Mouse (Mus musculus): ENCODE data around the gene Pax4. TPM values are rescaled to one million over a fixed set of nuclear protein-coding genes. Genes with fewer than 3 reads are reported as not detected.

The Pax4 gene
- 0.68 and 2.0 TPM in 2 replicates for polyA plus RNA-seq (2012; rRNA removed; ENCODE audit: low replicate concordance)

DNA sequence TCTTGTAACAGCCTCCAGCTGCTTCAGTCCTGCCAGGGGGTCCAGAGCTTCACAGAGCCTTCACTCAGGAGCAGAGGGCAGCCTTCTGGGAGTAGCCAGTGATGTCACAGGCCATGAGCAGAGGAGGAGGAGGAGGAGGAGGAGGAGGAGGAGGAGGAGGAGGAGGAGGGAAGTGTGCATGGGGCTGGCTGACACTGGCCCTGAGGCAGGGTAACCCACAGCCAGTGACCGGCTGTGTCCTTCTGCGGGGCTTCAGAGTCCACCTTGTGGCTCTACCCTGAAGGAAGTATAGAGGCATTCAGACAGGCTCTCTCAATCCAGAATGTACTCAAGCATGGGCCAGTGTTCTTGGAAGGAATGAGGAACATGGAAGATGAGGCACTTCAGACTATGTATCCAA lies at the start of gene Pax4:
Gene Pax4 (minus strand): TSS at position 101 of the 400 bp plus-strand sequence.

DNA sequence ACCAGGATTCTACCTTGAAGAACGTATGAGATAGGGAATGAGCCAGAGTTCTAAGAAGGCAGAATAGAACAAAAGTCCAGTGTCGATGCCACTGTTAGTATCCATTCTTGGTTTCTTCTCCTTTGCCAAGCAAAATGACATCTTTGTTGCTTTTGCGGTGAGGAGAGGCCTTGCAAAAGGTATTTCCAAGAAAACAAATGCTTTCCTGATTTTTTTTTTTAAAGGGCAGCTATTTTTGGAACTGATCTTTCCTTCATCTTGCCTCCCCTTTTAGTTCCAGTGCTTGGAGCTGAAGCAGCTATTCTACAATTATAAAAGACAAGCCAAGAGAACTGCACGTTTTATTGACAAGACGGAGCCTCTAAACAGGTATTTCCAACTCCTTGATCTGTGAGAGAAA lies 25.7 kb upstream of the Pax4 start, which contains the start of gene Snd1:
Gene Snd1 (plus strand): TSS at position 301 of the 400 bp plus-strand sequence.

DNA sequence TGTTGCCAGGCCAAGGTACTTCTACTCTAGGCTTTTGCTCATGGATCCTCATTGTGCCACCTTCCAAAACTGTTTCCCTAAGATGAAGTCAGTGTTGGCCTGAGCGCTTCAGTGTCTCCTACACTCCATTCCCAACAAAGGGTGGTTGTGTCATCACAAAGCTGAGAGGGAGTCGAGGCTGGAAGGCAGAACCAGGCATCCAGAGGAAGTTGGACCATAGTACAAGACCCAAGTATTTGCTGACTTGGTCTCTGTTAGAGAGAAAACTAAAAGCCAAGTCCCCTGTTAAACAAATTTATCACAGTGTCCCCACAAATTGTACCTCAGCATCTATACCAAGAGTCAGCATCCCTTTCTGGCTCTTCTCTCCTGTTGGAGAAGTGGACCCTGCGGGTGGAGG lies 20.9 kb downstream of the Pax4 start, which contains the start of gene Gcc1:
Gene Gcc1 (minus strand): TSS at position 101 of the 400 bp plus-strand sequence.

DNA sequence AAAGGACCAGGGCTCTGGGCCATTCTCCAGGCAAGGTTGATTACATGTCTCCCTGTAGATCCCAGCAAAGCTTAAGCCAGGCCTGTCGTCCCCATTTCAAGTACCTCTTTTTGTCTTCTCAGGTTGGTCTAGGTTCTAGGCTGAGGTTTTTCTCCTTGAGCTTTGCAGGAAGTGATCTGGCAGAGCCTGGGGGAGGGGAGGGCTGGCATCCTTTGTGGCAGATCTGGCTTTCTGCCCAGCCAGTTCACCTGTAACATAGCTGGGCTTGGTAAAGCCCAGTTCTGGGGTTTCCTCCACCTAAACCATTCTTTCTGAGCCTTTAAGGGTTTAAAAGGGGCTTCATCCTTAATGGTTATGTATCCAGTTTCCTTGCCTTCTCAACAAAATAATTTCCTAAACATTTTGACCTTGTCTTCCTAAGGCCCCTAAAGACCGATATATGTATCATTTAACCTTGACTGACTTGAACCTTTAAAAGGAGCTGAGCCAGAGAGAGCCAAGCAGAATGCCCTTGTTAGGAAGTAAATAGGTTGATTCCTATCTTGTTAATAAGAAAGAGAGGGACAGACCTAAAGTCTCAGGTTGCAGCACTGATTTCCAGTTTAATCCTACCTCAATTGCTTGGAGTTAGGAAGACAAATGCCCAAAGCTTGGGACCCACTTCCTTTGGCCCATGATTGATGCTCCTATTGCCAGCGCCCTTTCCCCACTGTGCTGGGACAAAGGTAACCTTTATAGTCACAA lies 21.9 kb downstream of the Pax4 start, which contains the start of gene Fscn3:
Gene Fscn3 (plus strand): TSS at position 694 of the 744 bp plus-strand sequence.

DNA sequence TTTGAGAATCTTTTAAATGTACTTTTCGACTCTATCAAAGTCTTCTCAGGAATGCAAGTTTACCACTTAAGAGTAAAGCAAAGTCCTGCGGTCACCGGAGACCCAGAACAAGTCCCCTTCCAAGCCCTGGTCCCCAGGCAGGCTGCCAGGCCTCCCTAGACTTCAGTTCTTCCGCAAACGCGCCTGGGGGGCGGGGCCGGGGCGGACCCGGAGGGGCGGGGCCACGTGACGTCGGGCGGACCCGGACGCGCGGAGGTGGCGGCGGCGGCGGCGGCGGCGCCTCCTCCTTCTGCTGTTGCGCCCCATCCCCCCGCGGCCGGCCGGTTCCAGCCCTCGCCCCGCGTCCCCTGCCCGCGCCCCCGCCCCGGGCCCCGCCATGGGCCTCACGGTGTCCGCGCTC lies 25.8 kb downstream of the Pax4 start, which contains the start of gene Arf5:
Gene Arf5 (plus strand): TSS at position 248 of the 400 bp plus-strand sequence.

DNA sequence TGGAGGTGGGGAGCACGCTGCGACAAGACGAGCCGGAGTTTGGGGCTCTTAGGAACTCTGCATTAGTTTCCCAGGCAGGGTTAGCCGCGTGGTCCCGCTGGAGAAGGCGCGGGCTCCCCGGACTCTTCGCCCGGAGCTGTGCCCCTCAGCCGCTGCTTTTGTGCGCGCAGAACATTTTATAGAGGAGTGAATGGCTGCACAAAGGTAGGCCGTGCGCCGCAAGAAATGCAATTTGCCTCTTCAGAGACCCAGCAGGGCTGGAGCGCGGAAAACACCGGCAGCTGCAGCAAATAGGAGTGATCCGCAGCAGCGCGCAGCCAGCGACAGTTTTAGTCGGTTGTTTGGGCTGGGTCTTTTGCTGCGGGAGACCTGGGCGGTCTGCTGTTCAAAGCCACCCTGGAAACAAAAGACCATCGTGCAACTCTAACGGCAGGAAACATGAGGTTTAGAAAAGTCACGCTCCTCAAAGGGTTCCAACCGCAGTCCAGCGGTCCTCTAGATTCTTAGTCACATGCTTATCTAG lies 51.4 kb downstream of the Pax4 start, which contains the start of gene Zfp800:
Gene Zfp800 (minus strand): TSS at position 325 of the 523 bp plus-strand sequence.

Other genes starting within 250 kb of the Pax4 start
- 1.8 and 2.9 TPM in 2 replicates for gene Zfp800, start 51.3 kb downstream of the Pax4 start, polyA plus RNA-seq (2012; rRNA removed; ENCODE audit: low replicate concordance)
- gene Arf5, start 25.8 kb downstream of the Pax4 start, polyA plus RNA-seq (2012; rRNA removed; ENCODE audit: low replicate concordance): 810 and 2,700 TPM in 2 replicates
- 0.12 and 0.43 TPM in 2 replicates for gene Fscn3, start 21.6 kb downstream of the Pax4 start, polyA plus RNA-seq (2012; rRNA removed; ENCODE audit: low replicate concordance)
- gene Gcc1, start 21.0 kb downstream of the Pax4 start, polyA plus RNA-seq (2012; rRNA removed; ENCODE audit: low replicate concordance): 4.3 and 5.1 TPM in 2 replicates
- 92.1 and 97.0 TPM in 2 replicates for gene Snd1, start 25.8 kb upstream of the Pax4 start, polyA plus RNA-seq (2012; rRNA removed; ENCODE audit: low replicate concordance)

All from duodenum, adult 2 months (tissue).